Mouse (Mus musculus) lung, adult 2 months (tissue): ENCODE data around the gene Atp1a3.

Source experiments
- CTCF ChIP-seq: fragments of 200-500 bp; IDR thresholded peaks from 2 replicates; pipeline ENCODE4 v1.5.1; 2011; ENCODE audit warnings: mild to moderate bottlenecking, low read length, control low read depth; ENCODE audit not compliant: insufficient read depth
- POLR2A ChIP-seq: fragments of 200-500 bp; IDR thresholded peaks from 2 replicates; pipeline ENCODE4 v1.6.1; 2011; ENCODE audit warnings: low read depth, mild to moderate bottlenecking, control low read depth, low read length, borderline replicate concordance; ENCODE audit errors: extremely low read depth

DNA sequence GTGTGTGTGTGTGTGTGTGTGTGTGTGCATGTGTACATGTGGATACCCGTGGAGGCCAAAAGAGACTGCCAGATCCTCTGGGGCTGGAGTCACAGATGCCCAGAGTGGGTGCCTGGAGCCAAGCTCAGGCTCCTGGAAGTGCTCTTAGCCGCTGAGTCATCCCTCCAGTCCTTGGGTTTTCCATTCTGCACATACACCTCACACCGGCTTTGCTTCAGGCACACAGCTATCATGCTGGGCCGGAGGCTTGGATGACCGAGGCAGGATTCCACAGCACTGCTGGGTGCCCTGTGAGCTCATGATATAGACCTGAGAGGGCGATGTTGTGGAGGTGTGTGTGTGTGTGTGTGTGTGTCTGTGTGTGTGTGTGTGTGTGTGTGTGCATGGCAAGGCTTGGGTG, 37.3 kb downstream of the Atp1a3 start:
- TF ChIP-seq POLR2A, result 0 out of 2 replicates have a peak, but pooled peaks have one; percentile 15
- no peak for TF ChIP-seq CTCF
